Mouse (Mus musculus): ENCODE measurements around the gene Cd300c. TPM values are rescaled to one million over a fixed set of nuclear protein-coding genes. Genes with fewer than 3 reads are reported as not detected.

The Cd300c gene
- total RNA-seq, 1 experiment from 2014 or later, result not detected

- ATAC-seq (ENCODE audit: extremely low read depth, insufficient number of reproducible peaks, low FRiP score, poor library complexity, severe bottlenecking), result peak; percentile 93
These were observed 61.4 kb downstream of the Cd300c start for GRCm38 (mm10) chr11:114907567-114907966.

Other genes with a start within 250 kb of the Cd300c start
- gene Dnaic2, start 241.7 kb downstream of the Cd300c start, total RNA-seq (2017), result 0.35 and 0.61 TPM in 2 replicates
- gene Kif19a, start 203.8 kb downstream of the Cd300c start, total RNA-seq (2017), result 3.1 and 5.4 TPM in 2 replicates
- gene Btbd17, start 173.2 kb downstream of the Cd300c start, total RNA-seq (2017), result not detected in 2 replicates
- gene Gpr142, start 170.2 kb downstream of the Cd300c start, total RNA-seq (2017), result not detected in 2 replicates
- 0.37 and 1.0 TPM in 2 replicates for gene Gprc5c, start 118.0 kb downstream of the Cd300c start, total RNA-seq (2017)
- gene Cd300a, start 79.1 kb downstream of the Cd300c start, total RNA-seq (2017), result 100 and 105 TPM in 2 replicates
- 222 and 223 TPM in 2 replicates for gene Cd300lb, start 34.8 kb downstream of the Cd300c start, total RNA-seq (2017)
- gene Cd300ld, start 20.8 kb upstream of the Cd300c start, total RNA-seq (2017), result 339 and 374 TPM in 2 replicates
- 72.4 and 72.5 TPM in 2 replicates for gene Cd300c2, start 32.7 kb upstream of the Cd300c start, total RNA-seq (2017)
- gene Cd300ld2, start 47.0 kb upstream of the Cd300c start, total RNA-seq (2017), result not detected in 2 replicates
- gene Cd300ld4, start 57.9 kb upstream of the Cd300c start, total RNA-seq (2017), result not detected in 2 replicates
- not detected in 2 replicates for gene Cd300ld5, start 68.6 kb upstream of the Cd300c start, total RNA-seq (2017)
- 58.7 and 61.0 TPM in 2 replicates for gene Cd300ld3, start 79.3 kb upstream of the Cd300c start, total RNA-seq (2017)
- gene Cd300e, start 93.0 kb upstream of the Cd300c start, total RNA-seq (2017), result 0.98 and 1.6 TPM in 2 replicates
- 9.7 and 13.5 TPM in 2 replicates for gene Rab37, start 122.3 kb upstream of the Cd300c start, total RNA-seq (2017)
- gene Cd300lf, start 164.8 kb upstream of the Cd300c start, total RNA-seq (2017), result 369 and 393 TPM in 2 replicates
- gene Slc9a3r1, start 194.2 kb upstream of the Cd300c start, total RNA-seq (2017), result 115 and 118 TPM in 2 replicates
- 9.3 and 19.8 TPM in 2 replicates for gene Tmem104, start 218.3 kb upstream of the Cd300c start, total RNA-seq (2017)
- gene Nat9, start 218.7 kb upstream of the Cd300c start, total RNA-seq (2017), result 50.6 and 63.4 TPM in 2 replicates

All from neutrophil, adult 5-6 weeks (primary cell).